Mouse (Mus musculus) lung, postnatal 0 days (tissue): ENCODE results near the gene Rnf166.

Experiments used
- CTCF ChIP-seq: IDR thresholded peaks from 2 replicates; pipeline ENCODE4 v1.5.1; 2016; ENCODE audit warnings: antibody characterized with exemption, mild to moderate bottlenecking
- EP300 ChIP-seq: IDR thresholded peaks from 2 replicates; pipeline ENCODE4 v1.6.1; 2016; ENCODE audit warnings: antibody characterized with exemption, mild to moderate bottlenecking, control low read depth

DNA sequence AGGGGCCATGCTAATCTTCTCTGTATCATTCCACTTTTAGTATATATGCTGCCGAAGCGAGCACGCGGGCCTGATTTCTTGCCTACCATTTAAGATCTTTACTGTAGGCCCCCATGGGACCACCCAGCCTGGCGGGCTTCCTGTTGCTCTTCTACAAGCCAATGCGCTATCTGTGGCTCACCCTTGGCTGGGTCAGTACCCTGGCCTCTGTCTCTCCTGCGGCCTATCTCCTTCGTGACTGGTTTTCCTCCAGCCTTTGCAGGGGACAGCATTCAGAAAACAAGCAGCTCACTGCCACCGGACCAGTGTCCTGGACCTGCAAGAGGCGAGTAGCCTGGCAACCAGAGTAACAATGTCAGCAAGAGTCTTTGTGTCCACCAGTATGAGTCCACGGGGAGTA, 44.7 kb upstream of the Rnf166 start:
- no peak for TF ChIP-seq CTCF
- TF ChIP-seq EP300, result no peak
